Comparison of ENCODE assay signal across 14 mouse cellular contexts in genomic region chr19:51740071-51740470, GRCm38 (mm10).
"Had no signal": no experiment of that assay in that cellular context is flagged by ENCODE, and none has a peak within 500 bp of the region (broad histone marks: within the 10 kb centered on the region; RNA-seq: fewer than 3 reads in every experiment).

No protein-coding gene starts in this region.

- H3K27me3 ChIP-seq: limb, embryonic 13.5 days; neural tube, embryonic 13.5 days had no signal

- H3K4me2 ChIP-seq: limb, embryonic 13.5 days; neural tube, embryonic 13.5 days had no signal

- H3K9me3 ChIP-seq: limb, embryonic 13.5 days; neural tube, embryonic 13.5 days had no signal

- DNase-seq: kidney, adult 8-10 months; kidney, postnatal 10 days; kidney, postnatal 4 days; left cerebral cortex, postnatal 4 days; lung, adult 18-20 months; right cerebral cortex, adult 18-20 months; right cerebral cortex, postnatal 25 days had no signal

- ATAC-seq: intestine, postnatal 0 days; midbrain, embryonic 16.5 days had no signal

- H3K27ac ChIP-seq: layer of hippocampus, adult 2 months; limb, embryonic 13.5 days; liver, embryonic 14.5 days; midbrain, embryonic 10.5 days; neural tube, embryonic 13.5 days had no signal

- H3K9ac ChIP-seq: limb, embryonic 13.5 days; liver, embryonic 14.5 days; neural tube, embryonic 13.5 days had no signal

- H3K36me3 ChIP-seq: limb, embryonic 13.5 days; midbrain, embryonic 10.5 days; neural tube, embryonic 13.5 days had no signal

- H3K4me3 ChIP-seq: layer of hippocampus, adult 2 months; limb, embryonic 13.5 days; midbrain, embryonic 10.5 days; neural tube, embryonic 13.5 days had no signal

- H3K4me1 ChIP-seq: limb, embryonic 13.5 days; midbrain, embryonic 10.5 days; neural tube, embryonic 13.5 days had no signal
